Mouse (Mus musculus): ENCODE results near the gene Gm21905. TPM values are rescaled to one million over a fixed set of nuclear protein-coding genes. Genes with fewer than 3 reads are reported as not detected.

The Gm21905 gene
- polyA plus RNA-seq (2014; fragmentation: Nextera tagmentation; extraction: Ambion mirVana), result not detected in 2 replicates

DNA sequence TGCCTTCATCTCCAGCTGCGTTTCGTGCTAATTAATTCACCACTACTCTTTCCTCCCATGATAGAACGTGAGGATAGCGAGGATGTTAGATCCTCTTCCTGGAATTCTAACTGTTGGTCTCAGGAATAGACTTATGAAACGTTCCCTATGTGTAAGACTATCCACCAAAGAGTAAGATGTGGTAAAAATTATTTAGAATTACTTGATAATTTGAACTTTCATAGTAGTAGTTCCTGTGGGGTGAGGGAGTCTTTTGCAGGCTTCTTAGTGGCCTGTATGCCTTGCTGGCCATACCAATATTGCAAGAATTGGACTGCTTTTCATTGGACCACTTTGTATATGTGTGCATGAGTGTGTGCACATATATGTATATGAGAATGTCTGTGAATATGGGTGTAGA is at the start of gene Gm21905:
Gene Gm21905 (minus strand): TSS at position 101 of the 400 bp plus-strand sequence.
- Histone ChIP-seq H3K36me3 (ENCODE audit: insufficient read depth) (no peaks in the 10 kb centered on the region), H3K27me3 (ENCODE audit: insufficient read depth, low read length) (no peaks in the 10 kb centered on the region), H3K4me1 (ENCODE audit: insufficient read depth) (no peaks in the 10 kb centered on the region), H3K4me3 (ENCODE audit: low read depth, low read length) (no peak within 1 kb of the TSS), H3K27ac (ENCODE audit: low read depth) (no peak within 1 kb of the TSS), H3K9ac (no peak within 1 kb of the TSS), H3K4me2 (no peak within 1 kb of the TSS), H3K9me3 (ENCODE audit: low read depth, low read length) (no peaks in the 10 kb centered on the region)
- no peak for ATAC-seq (ENCODE audit: insufficient read depth)
- TF ChIP-seq CTCF (IDR thresholded peaks at IDR 0.05; ENCODE audit: low read depth), result no peak
- no peak for DNase-seq
- 67% methylated on average over 5 of the region's 5 CpGs for WGBS

DNA sequence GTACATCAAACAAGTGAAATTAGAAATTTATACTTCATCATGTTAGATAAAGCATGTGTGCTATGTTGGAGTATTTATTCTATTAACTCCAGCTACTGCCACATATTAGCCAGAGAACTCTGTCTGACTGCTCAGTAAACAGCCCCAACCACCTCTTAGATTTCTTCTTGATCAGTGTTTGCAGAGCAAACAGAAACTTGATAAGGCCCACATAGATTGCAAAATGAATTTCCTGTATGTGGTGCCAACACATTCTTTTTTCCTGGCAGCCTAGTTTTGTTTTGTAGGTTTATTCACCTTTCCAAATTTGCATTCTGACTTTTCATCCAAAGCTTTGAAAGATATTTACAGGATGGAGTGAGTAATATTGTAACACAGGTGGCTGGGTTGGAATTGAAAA is 44.2 kb upstream of the Gm21905 start:
- DNase-seq (peak; percentile 61), ATAC-seq (ENCODE audit: insufficient read depth) (peak; percentile 74)
- H3K9me3 ChIP-seq (ENCODE audit: low read depth, low read length), result no peaks in the 10 kb centered on the region
- H3K9ac ChIP-seq, result no peak overlapping the region
- TF ChIP-seq CTCF (IDR thresholded peaks at IDR 0.05; ENCODE audit: low read depth), result no peak
- no peak overlapping the region for H3K4me2 ChIP-seq
- H3K36me3 ChIP-seq (ENCODE audit: insufficient read depth), result no peaks in the 10 kb centered on the region
- 0 out of 2 replicates have a peak, but pooled peaks cover 5% of the 10 kb centered on the region for H3K4me1 ChIP-seq (ENCODE audit: insufficient read depth)
- no peak overlapping the region for H3K4me3 ChIP-seq (ENCODE audit: low read depth, low read length)
- no peaks in the 10 kb centered on the region for H3K27me3 ChIP-seq (ENCODE audit: insufficient read depth, low read length)
- H3K27ac ChIP-seq (ENCODE audit: low read depth), result no peak overlapping the region; the same call in 1 of the 2 replicates

DNA sequence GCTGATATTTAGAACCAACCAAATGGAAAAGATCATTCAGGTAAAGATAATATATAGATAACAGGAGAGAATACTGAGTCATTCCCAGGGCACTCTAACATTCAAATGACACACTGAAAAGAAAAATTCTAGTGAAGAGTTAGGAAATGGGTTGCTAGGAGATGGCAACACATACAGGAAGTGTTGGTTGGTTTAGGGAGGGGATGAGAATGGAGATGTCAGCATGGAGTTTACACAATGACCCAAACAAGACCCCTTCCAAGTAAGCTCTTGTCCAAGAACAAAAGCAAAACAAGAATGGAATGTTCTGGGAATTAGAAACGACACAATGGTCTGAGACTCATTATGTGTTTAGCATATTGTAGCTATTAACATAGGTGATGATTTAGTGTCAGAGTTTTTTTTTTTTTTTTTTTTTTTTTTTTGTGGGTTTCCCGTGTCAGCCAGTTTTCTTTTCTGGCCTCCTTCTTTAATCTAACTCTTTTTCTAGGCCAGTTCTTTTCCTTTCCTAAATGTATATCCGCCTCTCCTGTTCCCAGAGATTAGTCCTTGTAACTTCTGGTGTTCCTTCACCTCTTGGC is 35.8 kb upstream of the Gm21905 start:
- no peak overlapping the region for H3K4me2 ChIP-seq
- no peaks in the 10 kb centered on the region for H3K27me3 ChIP-seq (ENCODE audit: insufficient read depth, low read length)
- ATAC-seq (ENCODE audit: insufficient read depth) (no peak), DNase-seq (no peak)
- no peak overlapping the region for H3K9ac ChIP-seq
- H3K27ac ChIP-seq (ENCODE audit: low read depth), result no peak overlapping the region
- H3K4me3 ChIP-seq (ENCODE audit: low read depth, low read length), result no peak overlapping the region
- WGBS, result 55% methylated on average over 3 of the region's 3 CpGs
- no peak for TF ChIP-seq CTCF (IDR thresholded peaks at IDR 0.05; ENCODE audit: low read depth)
- no peaks in the 10 kb centered on the region for H3K36me3 ChIP-seq (ENCODE audit: insufficient read depth)
- H3K9me3 ChIP-seq (ENCODE audit: low read depth, low read length), result no peaks in the 10 kb centered on the region
- no peaks in the 10 kb centered on the region for H3K4me1 ChIP-seq (ENCODE audit: insufficient read depth)

DNA sequence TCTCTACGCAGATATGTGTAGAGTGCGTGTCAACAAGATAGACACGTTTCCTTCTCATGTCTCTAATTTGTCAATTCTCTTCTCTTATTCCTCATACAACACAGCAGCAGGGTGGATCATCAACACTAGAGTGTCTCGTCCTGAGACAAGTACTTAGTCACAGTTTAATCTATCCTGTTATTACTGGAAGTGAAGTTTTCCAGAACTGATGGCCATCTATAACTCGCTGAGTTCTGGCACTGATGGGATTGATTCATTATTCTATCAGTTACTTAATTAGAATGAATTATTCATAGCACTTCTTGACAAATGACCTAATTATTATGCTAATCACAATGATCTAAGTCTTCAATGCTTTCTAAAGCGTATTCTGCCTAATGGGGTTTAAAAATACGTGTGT is 23.3 kb upstream of the Gm21905 start:
- no peak for DNase-seq
- WGBS, result 75% methylated on average over 7 of the region's 7 CpGs
- no peak overlapping the region for H3K4me2 ChIP-seq
- H3K27me3 ChIP-seq (ENCODE audit: insufficient read depth, low read length), result no peaks in the 10 kb centered on the region
- no peaks in the 10 kb centered on the region for H3K4me1 ChIP-seq (ENCODE audit: insufficient read depth)
- H3K36me3 ChIP-seq (ENCODE audit: insufficient read depth), result no peaks in the 10 kb centered on the region
- no peak for TF ChIP-seq CTCF (IDR thresholded peaks at IDR 0.05; ENCODE audit: low read depth)
- H3K9me3 ChIP-seq (ENCODE audit: low read depth, low read length), result no peaks in the 10 kb centered on the region
- H3K27ac ChIP-seq (ENCODE audit: low read depth), result no peak overlapping the region
- no peak for ATAC-seq (ENCODE audit: insufficient read depth)
- no peak overlapping the region for H3K4me3 ChIP-seq (ENCODE audit: low read depth, low read length)
- no peak overlapping the region for H3K9ac ChIP-seq

DNA sequence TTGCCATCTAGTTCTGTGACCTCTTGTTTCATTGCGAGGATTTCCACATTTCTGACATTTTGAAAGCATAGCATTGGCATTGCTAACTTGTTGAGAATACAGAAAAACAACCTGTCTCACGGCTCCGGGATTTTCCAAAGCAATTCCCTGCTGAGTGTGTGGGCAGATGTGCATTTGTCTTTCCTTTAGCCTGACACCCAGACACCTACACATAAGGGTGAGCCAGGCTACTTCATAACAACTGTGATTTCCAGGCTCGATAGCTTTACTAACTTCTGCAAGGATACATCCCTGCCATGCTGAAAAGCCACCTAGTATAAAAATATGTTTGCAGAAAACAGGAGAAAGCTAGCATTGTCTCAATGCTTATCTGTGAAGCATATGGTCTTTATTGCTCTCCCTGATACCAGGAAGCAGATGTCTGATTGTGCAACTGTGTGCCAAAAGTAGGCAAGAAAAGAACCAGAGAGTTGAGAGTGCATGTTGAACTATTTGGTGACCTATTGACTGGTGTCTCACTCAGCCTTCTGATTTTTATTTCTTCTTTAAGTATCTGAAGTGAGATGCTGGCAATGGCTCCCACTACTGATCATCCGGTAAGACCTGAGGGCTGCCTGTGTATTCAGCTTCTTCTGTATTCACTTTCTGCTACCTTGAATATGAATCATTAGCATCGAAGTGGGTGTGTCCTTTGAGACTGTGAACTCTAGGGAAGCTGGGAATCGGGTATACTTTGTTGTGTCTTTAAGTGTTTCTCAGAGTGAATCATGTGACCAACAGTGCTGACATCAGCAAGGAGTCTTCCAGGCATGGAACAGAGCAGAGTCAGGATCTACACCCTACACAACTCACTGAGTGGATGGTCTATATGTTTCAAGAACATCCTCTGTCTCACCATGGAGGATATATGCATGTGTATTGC is 15.7 kb upstream of the Gm21905 start:
- Histone ChIP-seq H3K9me3 (ENCODE audit: low read depth, low read length) (no peaks in the 10 kb centered on the region), H3K9ac (no peak overlapping the region), H3K27ac (ENCODE audit: low read depth) (no peak overlapping the region), H3K4me3 (ENCODE audit: low read depth, low read length) (no peak overlapping the region), H3K27me3 (ENCODE audit: insufficient read depth, low read length) (no peaks in the 10 kb centered on the region), H3K4me1 (ENCODE audit: insufficient read depth) (no peaks in the 10 kb centered on the region), H3K36me3 (ENCODE audit: insufficient read depth) (no peaks in the 10 kb centered on the region), H3K4me2 (no peak overlapping the region)
- WGBS, result 73% methylated on average over 7 of the region's 7 CpGs
- no peak for TF ChIP-seq CTCF (IDR thresholded peaks at IDR 0.05; ENCODE audit: low read depth)
- DNase-seq (no peak), ATAC-seq (ENCODE audit: insufficient read depth) (no peak)

DNA sequence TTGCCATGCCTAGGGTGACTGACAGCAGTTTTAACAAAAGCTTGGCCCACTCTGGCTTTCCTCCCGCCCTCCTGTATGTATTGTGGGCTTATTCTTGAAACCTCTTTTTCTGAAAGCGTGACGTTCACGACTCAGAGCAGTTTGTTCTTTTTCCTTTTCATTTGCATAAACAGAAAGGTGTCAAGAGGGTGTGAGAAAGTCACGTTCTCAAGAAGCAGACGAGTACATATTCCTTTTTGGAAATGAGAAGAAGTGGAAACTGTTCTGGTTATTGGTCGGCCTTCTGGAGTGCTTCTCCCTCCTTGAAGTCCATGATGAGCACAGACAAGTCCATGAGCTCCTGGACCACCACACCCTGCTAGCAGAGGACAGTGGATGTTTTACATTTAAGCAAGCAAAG is 9.3 kb upstream of the Gm21905 start:
- Histone ChIP-seq H3K9ac (no peak overlapping the region), H3K27me3 (ENCODE audit: insufficient read depth, low read length) (no peaks in the 10 kb centered on the region), H3K36me3 (ENCODE audit: insufficient read depth) (no peaks in the 10 kb centered on the region), H3K27ac (ENCODE audit: low read depth) (no peak overlapping the region), H3K4me1 (ENCODE audit: insufficient read depth) (no peaks in the 10 kb centered on the region), H3K9me3 (ENCODE audit: low read depth, low read length) (no peaks in the 10 kb centered on the region), H3K4me3 (ENCODE audit: low read depth, low read length) (no peak overlapping the region), H3K4me2 (no peak overlapping the region)
- ATAC-seq (ENCODE audit: insufficient read depth) (no peak), DNase-seq (no peak)
- WGBS, result 69% methylated on average over 7 of the region's 7 CpGs
- no peak for TF ChIP-seq CTCF (IDR thresholded peaks at IDR 0.05; ENCODE audit: low read depth)

DNA sequence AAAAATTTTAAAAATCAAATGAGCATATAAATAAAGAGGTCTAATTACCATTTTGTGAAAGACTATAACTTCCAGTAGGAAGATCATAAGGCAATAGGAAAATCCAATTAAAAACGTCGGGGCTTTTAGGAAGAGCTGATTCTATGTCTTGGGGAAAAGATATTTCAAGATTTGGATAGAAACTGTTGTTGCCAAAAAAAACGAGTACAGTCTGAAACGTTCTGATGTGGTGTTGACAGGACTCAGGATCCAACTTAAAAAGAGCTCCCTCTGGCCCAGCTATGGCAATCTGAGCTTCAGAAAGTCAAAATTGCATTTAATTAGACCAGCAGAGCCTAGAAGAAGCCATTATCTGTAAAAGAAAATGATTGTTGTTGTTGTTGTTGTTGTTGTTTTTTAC is 7.9 kb upstream of the Gm21905 start:
- Histone ChIP-seq H3K4me2 (no peak overlapping the region), H3K36me3 (ENCODE audit: insufficient read depth) (no peaks in the 10 kb centered on the region), H3K4me3 (ENCODE audit: low read depth, low read length) (no peak overlapping the region), H3K27ac (ENCODE audit: low read depth) (no peak overlapping the region), H3K4me1 (ENCODE audit: insufficient read depth) (no peaks in the 10 kb centered on the region), H3K9me3 (ENCODE audit: low read depth, low read length) (no peaks in the 10 kb centered on the region), H3K27me3 (ENCODE audit: insufficient read depth, low read length) (no peaks in the 10 kb centered on the region), H3K9ac (no peak overlapping the region)
- TF ChIP-seq CTCF (IDR thresholded peaks at IDR 0.05; ENCODE audit: low read depth), result no peak
- 68% methylated on average over 4 of the region's 4 CpGs for WGBS
- ATAC-seq (ENCODE audit: insufficient read depth), result no peak
- DNase-seq, result no peak
